24 mouse cellular contexts compared by ENCODE assay signal in the genomic region with DNA sequence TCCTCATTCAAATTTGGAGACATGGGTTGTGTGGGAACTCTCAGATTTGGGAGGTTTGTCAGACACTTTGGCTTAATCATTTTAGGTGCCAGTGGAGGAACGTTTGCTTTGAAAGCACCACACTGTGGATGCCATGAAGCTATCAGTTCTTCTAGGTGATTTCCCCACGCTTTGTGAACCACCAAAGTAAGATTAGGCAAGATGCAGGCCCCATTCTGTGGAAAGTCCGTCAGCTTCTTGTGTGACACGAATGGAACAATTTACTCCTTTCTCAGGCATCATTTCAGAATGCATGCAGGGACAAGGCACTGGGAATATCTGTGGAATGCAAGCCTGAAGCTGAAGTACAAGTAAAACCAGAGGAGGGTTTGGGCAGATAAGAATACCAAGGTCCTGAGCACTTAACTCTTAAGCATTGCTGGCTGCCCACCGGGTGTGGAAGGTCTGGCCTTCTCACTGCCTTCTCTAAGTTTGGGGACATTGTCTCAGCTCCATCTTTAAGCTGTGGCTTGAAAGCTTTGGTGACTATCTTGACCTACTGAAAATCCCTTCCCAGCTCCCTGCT. TPM values are rescaled to one million over a fixed set of nuclear protein-coding genes. Genes with fewer than 3 reads are reported as not detected.
DNase-seq lines count a peak whose midpoint lies in the region; ATAC-seq and TF ChIP-seq lines count a peak whose summit lies in the region.
"Had no signal": no experiment of that assay in that cellular context is flagged by ENCODE, and none has a peak within 500 bp of the region (broad histone marks: within the 10 kb centered on the region; RNA-seq: fewer than 3 reads in every experiment).

No protein-coding gene starts in this region.

- H3K9ac ChIP-seq in heart, embryonic 16.5 days (ENCODE audit: low read length) = no peak overlapping the region
- no peak overlapping the region for H3K9ac ChIP-seq in midbrain, embryonic 11.5 days (ENCODE audit: low read length)
- no peak overlapping the region for H3K9ac ChIP-seq in midbrain, embryonic 13.5 days (replicated peaks)
- H3K9ac ChIP-seq: forebrain, postnatal 0 days; hindbrain, embryonic 12.5 days; limb, embryonic 13.5 days; liver, embryonic 14.5 days; lung, embryonic 15.5 days had no signal

- peak overlapping the region; percentile 41; the same call in 1 of the 2 replicates for H3K27ac ChIP-seq in heart, embryonic 16.5 days (ENCODE audit: low read length)
- no peak overlapping the region for H3K27ac ChIP-seq in midbrain, embryonic 11.5 days (ENCODE audit: low read depth, low read length)
- no peak overlapping the region for H3K27ac ChIP-seq in midbrain, embryonic 13.5 days
- no peak overlapping the region for H3K27ac ChIP-seq in cerebellum, adult 2 months (ENCODE audit: insufficient read depth, low read length)
- H3K27ac ChIP-seq: hindbrain, embryonic 12.5 days; kidney, postnatal 0 days; limb, embryonic 13.5 days; liver, embryonic 14.5 days; lung, embryonic 15.5 days; midbrain, embryonic 10.5 days had no signal

- TF ChIP-seq POLR2A in cerebellum, adult 2 months (IDR thresholded peaks at IDR 0.05; ENCODE audit: borderline replicate concordance, insufficient read depth, low read length) = no peak

- H3K4me2 ChIP-seq in heart, embryonic 16.5 days (ENCODE audit: low read depth, low read length) = no peak overlapping the region
- H3K4me2 ChIP-seq in midbrain, embryonic 11.5 days = no peak overlapping the region
- H3K4me2 ChIP-seq in midbrain, embryonic 13.5 days (replicated peaks) = no peak overlapping the region
- H3K4me2 ChIP-seq: hindbrain, embryonic 12.5 days; limb, embryonic 13.5 days; lung, embryonic 15.5 days had no signal

- H3K4me3 ChIP-seq in heart, embryonic 16.5 days (ENCODE audit: low read length) = no peak overlapping the region
- no peak overlapping the region for H3K4me3 ChIP-seq in midbrain, embryonic 11.5 days (ENCODE audit: low read depth, low read length)
- no peak overlapping the region for H3K4me3 ChIP-seq in midbrain, embryonic 13.5 days (replicated peaks)
- no peak overlapping the region for H3K4me3 ChIP-seq in cerebellum, adult 2 months (replicated peaks; ENCODE audit: insufficient read depth, low read depth, low read length)
- H3K4me3 ChIP-seq: hindbrain, embryonic 12.5 days; limb, embryonic 13.5 days; lung, embryonic 15.5 days; midbrain, embryonic 10.5 days had no signal

- no peaks in the 10 kb centered on the region for H3K36me3 ChIP-seq in heart, embryonic 16.5 days (ENCODE audit: control insufficient read depth, insufficient read depth)
- no peaks in the 10 kb centered on the region for H3K36me3 ChIP-seq in midbrain, embryonic 11.5 days (ENCODE audit: control insufficient read depth, insufficient read depth, low read length)
- H3K36me3 ChIP-seq in midbrain, embryonic 13.5 days = no peaks in the 10 kb centered on the region
- H3K36me3 ChIP-seq: G1E; hindbrain, embryonic 12.5 days; limb, embryonic 13.5 days; lung, embryonic 15.5 days; midbrain, embryonic 10.5 days had no signal

- peak; percentile 72 for DNase-seq in heart, adult 11 months
- DNase-seq in heart, postnatal 4 days = no peak
- DNase-seq in heart, postnatal 10 days = no peak
- peak; percentile 69 for DNase-seq in midbrain, embryonic 11.5 days (ENCODE audit: low spot score, missing footprints)
- DNase-seq in urinary bladder, adult 2 months (ENCODE audit: low spot score) = no peak
- no peak for DNase-seq in cerebellum, adult 2 months
- DNase-seq: adrenal gland, adult 2 months; cerebellum, adult 11-12 months; cerebellum, postnatal 14 days; forebrain, postnatal 0 days; gastrocnemius, postnatal 25 days; kidney, adult 18-20 months; thymus, adult 18-20 months; thymus, postnatal 4 days had no signal

- intact Hi-C loops in heart, postnatal 10 days (cut with DNase I) = no loop called here

- no peak for TF ChIP-seq CTCF in cerebellum, adult 2 months (IDR thresholded peaks at IDR 0.05; ENCODE audit: borderline replicate concordance, insufficient read depth, low read depth, low read length)

- H3K9me3 ChIP-seq in heart, embryonic 16.5 days (replicated peaks; ENCODE audit: control insufficient read depth, low read length) = no peaks in the 10 kb centered on the region
- H3K9me3 ChIP-seq in midbrain, embryonic 11.5 days (ENCODE audit: control insufficient read depth, low read length) = no peaks in the 10 kb centered on the region
- H3K9me3 ChIP-seq in midbrain, embryonic 13.5 days = no peaks in the 10 kb centered on the region
- H3K9me3 ChIP-seq: G1E; hindbrain, embryonic 12.5 days; limb, embryonic 13.5 days; lung, embryonic 15.5 days; midbrain, embryonic 10.5 days had no signal

- H3K27me3 ChIP-seq in heart, embryonic 16.5 days (ENCODE audit: control insufficient read depth, insufficient read depth, low read length) = no peaks in the 10 kb centered on the region
- H3K27me3 ChIP-seq in midbrain, embryonic 11.5 days (ENCODE audit: control insufficient read depth, insufficient read depth, low read length) = no peaks in the 10 kb centered on the region
- H3K27me3 ChIP-seq in midbrain, embryonic 13.5 days = no peaks in the 10 kb centered on the region
- no peaks in the 10 kb centered on the region for H3K27me3 ChIP-seq in cerebellum, adult 2 months (ENCODE audit: control insufficient read depth, insufficient read depth, low read length)
- H3K27me3 ChIP-seq: hindbrain, embryonic 12.5 days; limb, embryonic 13.5 days; lung, embryonic 15.5 days; Patski had no signal

- WGBS in heart, embryonic 16.5 days = 39% methylated on average over 5 of the region's 5 CpGs
- WGBS in midbrain, embryonic 11.5 days = 86% methylated on average over 5 of the region's 5 CpGs
- 90% methylated on average over 5 of the region's 5 CpGs for WGBS in midbrain, embryonic 13.5 days
- WGBS in cerebellum, adult 2 months = 80% methylated on average over 5 of the region's 5 CpGs

- H3K4me1 ChIP-seq in heart, embryonic 16.5 days (ENCODE audit: control insufficient read depth, insufficient read depth, low read length) = peaks cover 27% of the 10 kb centered on the region
- H3K4me1 ChIP-seq in midbrain, embryonic 11.5 days (ENCODE audit: control insufficient read depth, insufficient read depth, low read length) = peaks cover 9% of the 10 kb centered on the region
- H3K4me1 ChIP-seq in midbrain, embryonic 13.5 days (replicated peaks) = peaks cover 11% of the 10 kb centered on the region
- H3K4me1 ChIP-seq in cerebellum, adult 2 months (ENCODE audit: control insufficient read depth, insufficient read depth, low read length) = peaks cover 7% of the 10 kb centered on the region; the same call in 1 of the 2 replicates

- no peak for ATAC-seq in heart, embryonic 16.5 days (replicated peaks; ENCODE audit: extremely low read depth, insufficient read depth, low FRiP score)
- no peak for ATAC-seq in midbrain, embryonic 11.5 days (ENCODE audit: low FRiP score)
- no peak for ATAC-seq in midbrain, embryonic 13.5 days
- ATAC-seq: forebrain, postnatal 0 days; Patski had no signal

RNA-seq across cellular contexts. Expression of a gene that starts 23.1 kb away (rescaled TPM):
- 10 to 100 TPM; 11.9 to 13.2 TPM for total RNA-seq in heart, postnatal 4 days (2021)
- 8.8 and 9.0 TPM in 2 replicates for polyA plus RNA-seq in heart, embryonic 16.5 days (2015; fragmentation: Nextera tagmentation; extraction: Ambion mirVana)
- 1 to 10 TPM; 9.1 to 10.0 TPM for total RNA-seq in heart, postnatal 10 days (2021)
- 10.3 and 10.7 TPM in 2 replicates for polyA plus RNA-seq in midbrain, embryonic 11.5 days (2014; fragmentation: Nextera tagmentation; extraction: Ambion mirVana)
- polyA plus RNA-seq in midbrain, embryonic 13.5 days (2015; fragmentation: Nextera tagmentation; extraction: Ambion mirVana) = 11.0 and 11.5 TPM in 2 replicates
- polyA plus RNA-seq in urinary bladder, adult 2 months (2012; rRNA removed) = 14.1 and 17.7 TPM in 2 replicates
- polyA plus RNA-seq in cerebellum, adult 2 months (2012; rRNA removed) = 12.3 and 13.4 TPM in 2 replicates

Comparison
In these comparisons a context has a peak if more than half of its experiments do, and no peak if none do; other contexts are left out.
1. DNase-seq: peak in heart, adult 11 months (single experiment) and midbrain, embryonic 11.5 days (single experiment); none in heart, postnatal 4 days (single experiment), heart, postnatal 10 days (0 of 2), urinary bladder, adult 2 months (single experiment) and cerebellum, adult 2 months (0 of 2).